Mouse (Mus musculus): ENCODE measurements around the gene 9130204L05Rik. TPM values are rescaled to one million over a fixed set of nuclear protein-coding genes. Genes with fewer than 3 reads are reported as not detected.

Gene 9130204L05Rik
- total RNA-seq (2014; fragmentation: Nextera tagmentation) (not detected in 2 replicates), total RNA-seq (2017) (not detected in 2 replicates)

DNA sequence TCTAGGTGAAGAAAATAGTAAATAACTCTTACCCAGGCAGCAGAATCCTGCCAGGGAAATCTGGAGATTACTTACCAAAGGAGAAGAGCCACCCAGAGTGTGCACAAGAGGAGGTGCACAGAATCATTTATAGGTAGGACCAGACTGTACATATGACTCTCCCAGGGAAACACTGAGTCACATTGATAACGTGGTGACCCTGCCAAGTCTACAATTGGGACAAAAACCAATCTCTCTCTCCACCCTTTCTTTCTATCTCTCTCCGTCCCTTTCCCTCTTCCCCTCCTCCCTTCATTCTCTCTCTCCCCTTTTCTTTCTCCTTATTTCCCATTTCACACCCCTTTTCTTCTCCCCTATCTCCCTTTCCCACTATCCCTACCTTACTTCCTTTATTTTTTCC, at the start of gene 9130204L05Rik:
9130204L05Rik (minus strand) TSS at position 101 of the 400 bp plus-strand sequence.
- no peak for ATAC-seq (replicated peaks; ENCODE audit: poor library complexity, severe bottlenecking)

DNA sequence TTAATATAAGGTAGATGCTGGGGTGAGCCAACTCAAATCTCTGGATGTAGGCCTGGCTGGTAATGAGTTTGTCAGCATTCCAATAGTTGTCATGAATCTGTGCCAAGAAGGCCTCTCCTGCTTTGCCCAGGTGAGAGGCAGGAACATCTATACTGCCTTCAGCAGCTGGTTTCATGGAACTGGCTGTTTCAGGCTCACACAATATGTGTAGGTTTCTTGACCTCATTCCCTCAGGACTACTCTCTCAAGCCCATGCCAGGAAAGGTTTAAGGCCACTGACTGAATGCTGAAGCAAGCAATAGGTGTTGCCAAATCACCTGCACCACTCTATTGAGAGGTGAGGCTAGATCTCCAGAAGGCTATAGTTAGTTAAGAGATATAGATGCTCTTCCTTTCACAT, 18.1 kb upstream of the 9130204L05Rik start:
- ATAC-seq (replicated peaks; ENCODE audit: poor library complexity, severe bottlenecking), result no peak

DNA sequence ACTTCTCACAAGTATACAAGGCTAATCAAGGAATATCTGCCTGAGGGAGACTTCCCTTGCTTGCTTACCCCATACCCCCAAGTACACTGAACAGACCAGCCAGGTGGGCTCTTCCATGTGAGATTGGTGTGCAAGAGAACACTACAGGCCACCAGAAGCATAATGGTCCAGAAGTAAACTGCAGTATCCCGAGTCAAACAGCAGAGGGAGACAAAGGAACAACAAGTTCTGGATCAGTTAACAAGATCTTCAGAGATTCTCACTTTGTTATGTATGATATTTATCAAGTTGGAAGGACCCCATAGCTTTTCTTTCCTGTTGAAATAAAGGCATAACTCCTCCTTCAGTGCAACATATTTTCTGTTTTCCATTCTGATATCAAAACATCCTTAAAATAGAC, 31.4 kb downstream of the 9130204L05Rik start:
- ATAC-seq (replicated peaks; ENCODE audit: poor library complexity, severe bottlenecking), result no peak

DNA sequence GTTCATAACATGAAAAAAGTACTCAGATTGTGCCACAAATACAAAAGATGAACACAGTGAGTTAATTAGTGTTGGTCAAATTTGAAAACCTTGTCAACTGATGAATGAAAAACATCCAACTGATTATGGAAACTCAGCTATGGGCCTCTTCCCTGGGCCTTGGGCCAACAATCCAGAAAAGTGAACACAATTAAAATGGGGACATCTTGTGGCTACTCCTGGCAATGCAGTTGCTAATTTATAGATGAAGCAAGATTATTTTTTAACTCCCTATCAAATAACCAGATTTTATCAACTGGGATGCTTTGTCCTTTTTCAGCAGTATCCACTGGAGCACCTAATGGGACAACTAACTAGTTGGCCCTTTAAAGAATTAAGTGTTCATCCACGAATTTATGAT, 37.9 kb downstream of the 9130204L05Rik start:
- ATAC-seq (replicated peaks; ENCODE audit: poor library complexity, severe bottlenecking), result no peak
